Mouse (Mus musculus): ENCODE measurements around the gene Xlr. TPM values are rescaled to one million over a fixed set of nuclear protein-coding genes. Genes with fewer than 3 reads are reported as not detected.
"Not testable (repeated sequence)": the region's sequence is repeated elsewhere in the genome, so short reads cannot be mapped to it uniquely, and the experiment has no call there.

The Xlr gene
- 2.0 and 3.1 TPM in 2 replicates for polyA plus RNA-seq (2016; fragmentation: Nextera tagmentation; extraction: Ambion mirVana)

GRCm38 (mm10) chrX:53797519-53797918 lies at the start of gene Xlr:
TSS of gene Xlr (minus strand) at chrX:53797706.
- not testable (repeated sequence) for H3K4me1 ChIP-seq; H3K36me3 ChIP-seq; H3K27ac ChIP-seq; H3K9ac ChIP-seq; ATAC-seq; H3K27me3 ChIP-seq (replicated peaks); H3K4me2 ChIP-seq; H3K4me3 ChIP-seq; H3K9me3 ChIP-seq (replicated peaks)
- WGBS (ENCODE audit: insufficient replicate concordance), result 70% methylated on average over 11 of the region's 11 CpGs

- 33% methylated on average over 3 of the region's 3 CpGs for WGBS (ENCODE audit: insufficient replicate concordance)
- Histone ChIP-seq H3K4me1 (no peaks in the 10 kb centered on the region), H3K27me3 (replicated peaks) (no peaks in the 10 kb centered on the region)
Observed at GRCm38 (mm10) chrX:53799074-53799473, 1.6 kb upstream of the Xlr start.

GRCm38 (mm10) chrX:53776276-53776675 lies 21.2 kb downstream of the Xlr start, which contains the start of gene Zfp36l3:
TSS of gene Zfp36l3 (minus strand) at chrX:53776394.
- 75% methylated on average over 10 of the region's 12 CpGs for WGBS (ENCODE audit: insufficient replicate concordance)
- H3K9me3 ChIP-seq (replicated peaks), result no peaks in the 10 kb centered on the region
- H3K27ac ChIP-seq, result no peak within 1 kb of the TSS
- no peaks in the 10 kb centered on the region for H3K27me3 ChIP-seq (replicated peaks)
- H3K4me1 ChIP-seq, result no peaks in the 10 kb centered on the region
- no peak within 1 kb of the TSS for H3K9ac ChIP-seq
- no peak within 1 kb of the TSS for H3K4me2 ChIP-seq
- no peaks in the 10 kb centered on the region for H3K36me3 ChIP-seq
- no peak within 1 kb of the TSS for H3K4me3 ChIP-seq
- ATAC-seq, result no peak

More at GRCm38 (mm10) chrX:53799074-53799473, 1.6 kb upstream of the Xlr start:
- no peak overlapping the region for H3K4me3 ChIP-seq
- H3K4me2 ChIP-seq, result no peak overlapping the region
- H3K36me3 ChIP-seq, result no peaks in the 10 kb centered on the region
- no peaks in the 10 kb centered on the region for H3K9me3 ChIP-seq (replicated peaks)
- no peak overlapping the region for H3K27ac ChIP-seq
- H3K9ac ChIP-seq, result no peak overlapping the region
- no peak for ATAC-seq

GRCm38 (mm10) chrX:53757736-53758135 lies 39.8 kb downstream of the Xlr start, which contains the start of gene 1700013H16Rik:
TSS of gene 1700013H16Rik (minus strand) at chrX:53757831.
- Histone ChIP-seq H3K27ac (no peak within 1 kb of the TSS), H3K36me3 (no peaks in the 10 kb centered on the region), H3K27me3 (replicated peaks) (no peaks in the 10 kb centered on the region), H3K4me1 (no peaks in the 10 kb centered on the region), H3K9ac (no peak within 1 kb of the TSS), H3K9me3 (replicated peaks) (peaks cover 19% of the 10 kb centered on the region), H3K4me2 (no peak within 1 kb of the TSS), H3K4me3 (no peak within 1 kb of the TSS)
- 88% methylated on average over 16 of the region's 16 CpGs for WGBS (ENCODE audit: insufficient replicate concordance)
- no peak for ATAC-seq

- Histone ChIP-seq H3K27ac (no peak overlapping the region), H3K27me3 (replicated peaks) (no peaks in the 10 kb centered on the region), H3K4me3 (no peak overlapping the region), H3K9ac (no peak overlapping the region), H3K9me3 (replicated peaks) (peaks cover 19% of the 10 kb centered on the region), H3K4me2 (no peak overlapping the region), H3K4me1 (no peaks in the 10 kb centered on the region), H3K36me3 (no peaks in the 10 kb centered on the region)
- no peak for ATAC-seq
- WGBS (ENCODE audit: insufficient replicate concordance), result 41% methylated on average over 1 of the region's 1 CpGs
Observed at GRCm38 (mm10) chrX:53752851-53753250, 44.7 kb downstream of the Xlr start.

- no peaks in the 10 kb centered on the region for H3K27me3 ChIP-seq (replicated peaks)
- 72% methylated on average over 2 of the region's 2 CpGs for WGBS (ENCODE audit: insufficient replicate concordance)
- no peaks in the 10 kb centered on the region for H3K9me3 ChIP-seq (replicated peaks)
- ATAC-seq, result no peak
- no peak overlapping the region for H3K4me3 ChIP-seq
- no peak overlapping the region for H3K9ac ChIP-seq
- H3K4me2 ChIP-seq, result no peak overlapping the region
- no peak overlapping the region for H3K27ac ChIP-seq
- H3K4me1 ChIP-seq, result no peaks in the 10 kb centered on the region
- no peaks in the 10 kb centered on the region for H3K36me3 ChIP-seq
Observed at GRCm38 (mm10) chrX:53728967-53729366, 68.5 kb downstream of the Xlr start.

Other genes starting within 250 kb of the Xlr start
- gene Rtl8c, start 189.7 kb downstream of the Xlr start, polyA plus RNA-seq (2016; fragmentation: Nextera tagmentation; extraction: Ambion mirVana), result 2.8 and 4.3 TPM in 2 replicates
- gene Gm14597, start 188.7 kb downstream of the Xlr start, polyA plus RNA-seq (2016; fragmentation: Nextera tagmentation; extraction: Ambion mirVana), result not detected in 2 replicates
- gene Rtl8a, start 154.0 kb downstream of the Xlr start, polyA plus RNA-seq (2016; fragmentation: Nextera tagmentation; extraction: Ambion mirVana), result 8.8 and 9.4 TPM in 2 replicates
- 8.1 and 9.0 TPM in 2 replicates for gene Rtl8b, start 127.3 kb downstream of the Xlr start, polyA plus RNA-seq (2016; fragmentation: Nextera tagmentation; extraction: Ambion mirVana)
- gene 4930502E18Rik, start 72.9 kb downstream of the Xlr start, polyA plus RNA-seq (2016; fragmentation: Nextera tagmentation; extraction: Ambion mirVana), result 0.11 TPM in 1 of 2 replicates, not detected in the other
- gene 1700013H16Rik, start 39.9 kb downstream of the Xlr start, polyA plus RNA-seq (2016; fragmentation: Nextera tagmentation; extraction: Ambion mirVana), result not detected in 2 replicates
- gene Zfp36l3, start 21.3 kb downstream of the Xlr start, polyA plus RNA-seq (2016; fragmentation: Nextera tagmentation; extraction: Ambion mirVana), result not detected in 2 replicates

Measured in liver, embryonic 12.5 days (tissue).